Mouse (Mus musculus) Muller cell, postnatal 12 days (primary cell): ENCODE results near the gene Ska3.
"Not testable (repeated sequence)": the region's sequence is repeated elsewhere in the genome, so short reads cannot be mapped to it uniquely, and the experiment has no call there.

Source experiments
- DNase-seq: peaks from one replicate; pipeline ENCODE4 v3.0.0-alpha.2; 2015; ENCODE audit errors: inconsistent ontology term

Gene Ska3

GRCm38 (mm10) chr14:57825788-57826751, at the start of gene Ska3, which contains the start of gene Mrpl57:
Gene Ska3 (minus strand): TSS chr14:57826185.
Gene Mrpl57 (plus strand): TSS chr14:57826234.
- peak; percentile 94 for DNase-seq

DNA sequence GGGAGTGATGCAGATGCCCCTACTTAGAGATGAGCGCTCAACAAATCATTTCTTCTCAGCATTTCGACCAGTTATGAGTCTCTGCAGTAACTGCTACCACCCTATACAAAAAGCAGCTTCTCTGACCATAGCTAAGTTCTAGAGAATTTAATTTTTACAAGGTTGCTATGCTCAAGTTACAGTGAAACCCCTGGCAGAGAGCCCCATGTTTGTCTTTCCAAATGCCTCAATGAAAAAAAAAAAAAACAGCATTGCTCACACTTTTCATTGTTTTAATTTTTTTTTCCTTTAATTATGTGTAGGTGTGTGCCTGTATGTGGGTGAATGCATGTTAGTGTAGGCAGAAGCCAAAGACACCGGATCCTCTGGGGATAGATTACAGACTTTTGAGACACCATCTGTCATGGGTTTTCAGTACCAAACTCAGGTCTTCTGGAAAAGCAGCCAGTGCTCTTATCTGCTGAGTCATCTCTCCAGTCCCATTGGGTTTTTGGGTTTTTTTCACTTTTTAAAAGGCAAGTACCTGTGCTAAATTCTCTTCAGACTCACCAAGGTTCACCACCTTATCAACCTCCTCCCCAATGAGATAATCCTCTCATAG, 40.8 kb upstream of the Ska3 start:
- no peak for DNase-seq

- DNase-seq, result no peak
Measured at GRCm38 (mm10) chr14:57865256-57865655, 39.3 kb upstream of the Ska3 start.

GRCm38 (mm10) chr14:57863129-57863528, 37.1 kb upstream of the Ska3 start:
- DNase-seq, result no peak

GRCm38 (mm10) chr14:57861987-57862412, 36.0 kb upstream of the Ska3 start:
- DNase-seq, result no peak

- peak; percentile 25 for DNase-seq
Measured at GRCm38 (mm10) chr14:57859520-57859919, 33.5 kb upstream of the Ska3 start.

DNA sequence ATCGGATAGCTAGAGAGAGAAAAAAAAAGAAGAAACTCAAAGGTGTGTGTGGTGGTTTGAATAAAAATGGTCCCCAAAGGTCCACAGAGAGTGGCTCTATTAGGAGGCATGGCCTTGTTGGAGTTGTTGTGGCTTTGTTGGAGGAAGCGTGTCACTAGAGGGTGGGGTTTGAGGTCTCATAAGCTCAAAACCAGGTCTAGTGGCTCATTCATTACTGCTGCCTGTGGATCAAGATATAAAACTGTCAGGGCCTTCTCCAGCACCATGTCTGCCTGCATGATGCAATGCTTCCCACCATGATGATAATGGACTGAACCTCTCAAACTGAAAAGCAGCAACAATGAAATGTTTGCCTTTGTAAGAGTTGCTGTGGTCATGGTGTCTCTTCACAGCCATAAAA, 32.6 kb upstream of the Ska3 start:
- no peak for DNase-seq

GRCm38 (mm10) chr14:57856037-57856436, 30.1 kb upstream of the Ska3 start:
- DNase-seq, result not testable (repeated sequence)

GRCm38 (mm10) chr14:57852961-57853360, 27.0 kb upstream of the Ska3 start:
- DNase-seq, result no peak

DNA sequence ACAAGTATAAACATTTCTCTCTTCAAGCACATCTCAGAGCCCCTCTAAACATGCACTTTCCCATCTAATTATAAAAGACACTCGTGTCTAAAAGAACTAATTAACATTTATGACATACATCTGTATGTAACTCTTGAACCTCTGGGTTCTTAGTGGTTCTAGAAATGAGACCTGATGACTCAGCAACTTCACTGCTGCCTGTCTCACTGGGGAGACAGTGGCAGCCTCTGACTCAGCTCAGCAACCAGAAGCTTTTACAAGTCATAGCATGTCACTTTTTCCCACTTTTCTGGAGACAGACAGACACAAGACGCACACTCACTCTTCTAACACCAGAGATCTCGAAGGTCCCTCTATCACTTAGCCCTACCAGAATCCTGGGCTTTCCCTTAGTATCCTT, 24.3 kb upstream of the Ska3 start:
- DNase-seq, result peak; percentile 25

DNA sequence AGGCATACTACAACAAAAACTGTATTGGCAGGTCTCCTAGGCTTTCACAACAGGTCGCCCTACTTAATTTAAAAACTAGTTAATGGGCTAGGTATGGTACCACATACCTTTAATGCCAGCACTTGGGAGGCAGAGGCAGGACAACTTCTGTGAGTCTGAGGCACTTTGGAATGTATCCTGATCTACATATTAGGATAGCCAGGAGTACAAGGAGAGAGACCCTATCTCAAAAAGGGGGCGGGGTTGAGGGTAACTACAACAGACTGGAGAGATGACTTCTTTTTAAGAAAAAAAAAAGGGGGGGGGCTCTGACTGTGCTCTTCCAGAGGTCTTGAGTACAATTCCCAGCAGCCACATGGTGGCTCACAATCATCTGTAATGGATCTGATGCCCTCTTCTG, 22.7 kb upstream of the Ska3 start:
- no peak for DNase-seq

- DNase-seq, result not testable (repeated sequence)
Measured at GRCm38 (mm10) chr14:57848061-57848460, 22.1 kb upstream of the Ska3 start.

DNA sequence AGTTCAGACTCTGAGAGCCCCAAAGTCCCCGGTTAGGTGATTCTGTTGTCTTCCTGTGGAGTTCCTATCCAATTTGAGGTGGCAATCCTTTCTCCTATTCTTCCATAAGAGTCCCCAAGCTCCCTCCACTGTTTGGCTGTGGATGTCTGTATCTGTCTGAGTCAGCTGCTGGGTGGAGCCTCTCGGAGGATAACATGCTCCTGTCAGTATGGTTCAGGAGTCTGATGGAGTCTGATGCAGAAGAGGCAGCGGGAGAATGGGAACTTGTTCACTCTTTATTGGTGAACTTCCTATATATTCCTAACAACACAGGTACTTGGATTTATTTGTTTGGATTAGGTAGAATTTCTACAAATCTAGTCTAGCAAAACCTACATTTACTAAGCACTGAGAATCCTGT, 18.6 kb upstream of the Ska3 start:
- DNase-seq, result no peak

DNA sequence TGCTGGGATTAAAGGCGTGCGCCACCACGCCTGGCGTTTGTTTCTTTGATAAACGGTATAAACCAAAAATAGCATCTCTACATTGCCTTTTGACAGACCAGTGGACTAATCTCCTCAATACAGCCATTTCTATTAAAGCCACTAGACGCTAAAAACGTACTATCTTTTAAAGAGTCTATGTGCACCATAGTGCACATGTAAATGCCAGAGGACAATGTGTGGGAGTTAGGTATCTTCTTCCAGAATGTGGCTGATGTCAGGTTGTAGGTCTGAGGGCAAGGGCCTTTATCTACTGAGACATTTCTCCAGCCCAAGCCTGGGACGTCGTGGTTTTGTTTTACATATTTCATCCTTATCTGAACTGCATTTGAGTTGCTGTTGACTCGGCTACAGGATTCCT, 9.2 kb upstream of the Ska3 start:
- DNase-seq, result no peak

DNA sequence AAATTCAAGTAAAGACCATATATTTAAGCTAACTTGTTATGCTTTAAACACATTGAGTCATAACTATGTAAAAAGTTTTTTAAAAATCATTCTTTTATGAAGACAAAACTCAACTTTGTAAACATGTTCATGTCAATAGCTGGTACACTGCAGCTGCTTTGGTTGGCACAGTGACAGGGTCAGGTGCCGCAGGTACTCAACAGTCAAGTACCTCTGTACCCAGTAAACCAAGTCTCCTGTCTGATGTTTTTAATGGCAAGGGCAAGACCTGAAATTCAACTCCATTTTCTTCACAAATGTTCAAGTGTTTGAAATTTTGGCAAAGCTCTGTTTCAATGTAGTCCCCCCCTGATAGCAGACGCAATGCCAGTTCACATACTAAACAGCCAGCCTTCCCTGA, 7.5 kb upstream of the Ska3 start:
- no peak for DNase-seq

DNA sequence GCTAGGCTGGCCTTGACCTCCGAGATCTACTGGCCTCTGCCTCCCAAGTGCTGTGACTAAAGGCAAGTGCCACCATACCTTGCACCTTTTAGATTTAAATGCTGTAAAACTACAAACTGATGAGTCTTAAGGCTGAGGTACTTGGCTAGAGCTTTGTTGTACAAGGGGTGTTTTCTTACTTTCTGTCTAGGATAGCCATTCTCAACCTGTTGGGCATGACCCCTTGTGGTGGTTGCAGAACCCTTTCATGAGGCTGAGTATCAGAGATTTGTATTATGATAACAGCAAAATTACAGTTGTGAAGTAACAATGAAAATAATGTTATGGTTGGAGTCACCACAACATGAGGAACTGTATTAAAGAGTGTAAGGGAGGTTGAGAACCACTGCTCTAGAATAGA, 1.3 kb upstream of the Ska3 start:
- DNase-seq, result no peak

- DNase-seq, result no peak
Measured at GRCm38 (mm10) chr14:57820839-57821238, 5.1 kb downstream of the Ska3 start.

- no peak for DNase-seq
Measured at GRCm38 (mm10) chr14:57811844-57812243, 14.1 kb downstream of the Ska3 start.

- DNase-seq, result no peak
Measured at GRCm38 (mm10) chr14:57810886-57811285, 15.1 kb downstream of the Ska3 start.

- no peak for DNase-seq
Measured at GRCm38 (mm10) chr14:57808558-57808957, 17.4 kb downstream of the Ska3 start.

DNA sequence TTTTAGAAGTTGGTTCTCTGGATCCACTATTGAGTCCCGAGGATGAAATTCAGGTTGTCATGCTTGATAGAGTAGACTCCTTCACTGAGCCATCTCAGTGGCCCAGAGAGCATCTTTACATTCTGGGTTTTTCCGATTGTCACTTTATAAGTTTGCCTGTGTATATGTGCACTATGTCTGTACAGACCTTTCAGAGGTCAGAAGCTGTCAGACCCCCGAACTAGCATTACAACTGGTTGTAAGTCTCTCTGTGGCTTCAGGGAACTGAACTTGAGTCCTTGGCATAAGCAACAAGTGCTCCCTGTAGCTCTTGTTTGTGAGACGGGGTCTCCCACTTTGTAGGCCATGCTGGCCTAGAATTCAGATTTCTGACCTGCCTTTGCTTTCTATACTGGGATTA, 22.3 kb downstream of the Ska3 start:
- no peak for DNase-seq

- peak; percentile 98 for DNase-seq
Measured at GRCm38 (mm10) chr14:57797991-57798931, 27.7 kb downstream of the Ska3 start, which contains the start of gene Sap18. Gene Sap18 (plus strand): TSS chr14:57798180.
